Mouse (Mus musculus) MEL (cell line): ENCODE measurements around the gene Wars.

Experiments used
- CTCF ChIP-seq, 3 experiments: IDR thresholded peaks in 2 of 3; conservative IDR thresholded peaks in 1 of 3; 2 replicates each; pipeline ENCODE4 v1.5.1; 2011 to 2012; ENCODE audit warnings: low read length in 3 of 3, low read depth in 2 of 3, mild to moderate bottlenecking in 2 of 3, improper control_type of control experiment in 1 of 3, inconsistent platforms in 1 of 3, mixed read lengths in 1 of 3, moderate library complexity in 1 of 3; ENCODE audit not compliant: control insufficient read depth in 1 of 3, insufficient read depth in 1 of 3, poor library complexity in 1 of 3, severe bottlenecking in 1 of 3
- GATA1 ChIP-seq: IDR thresholded peaks from 2 replicates; pipeline ENCODE4 v1.6.1; 2011; ENCODE audit warnings: low read depth, low read length, improper control_type of control experiment
- HCFC1 ChIP-seq: IDR thresholded peaks from 2 replicates; pipeline ENCODE4 v1.6.1; 2012; ENCODE audit warnings: low read depth, mild to moderate bottlenecking, inconsistent platforms, low read length, improper control_type of control experiment, moderate library complexity
- JUND ChIP-seq: IDR thresholded peaks from 2 replicates; pipeline ENCODE4 v1.6.1; 2011; ENCODE audit warnings: low read depth, mild to moderate bottlenecking, improper control_type of control experiment, low read length
- POLR2A ChIP-seq, 2 experiments: IDR thresholded peaks; 2 replicates each; pipeline ENCODE4 v1.6.1; 2011 to 2012; ENCODE audit warnings: low read length in 2 of 2, mild to moderate bottlenecking in 2 of 2, control low read depth in 1 of 2, improper control_type of control experiment in 1 of 2, low read depth in 1 of 2, moderate library complexity in 1 of 2; ENCODE audit not compliant: control insufficient read depth in 1 of 2, insufficient read depth in 1 of 2, poor library complexity in 1 of 2
- USF1 ChIP-seq: IDR thresholded peaks from 2 replicates; pipeline ENCODE4 v1.6.1; 2014; ENCODE audit warnings: low read depth, mild to moderate bottlenecking, inconsistent platforms, low read length, improper control_type of control experiment, moderate library complexity
- ZKSCAN1 ChIP-seq: IDR thresholded peaks from 2 replicates; pipeline ENCODE4 v1.6.1; 2012; ENCODE audit warnings: low read depth, mild to moderate bottlenecking, inconsistent platforms, low read length, improper control_type of control experiment, moderate library complexity

GRCm38 (mm10) chr12:108882776-108883175 lies 11.2 kb downstream of the Wars start:
- TF ChIP-seq CTCF (IDR thresholded peaks at IDR 0.05 in 2 of 3, conservative IDR thresholded peaks at IDR 0.05 in 1 of 3; ENCODE audit: control insufficient read depth in 1 of 3, insufficient read depth in 1 of 3, low read depth in 2 of 3, low read length in 3 of 3, poor library complexity in 1 of 3, severe bottlenecking in 1 of 3) (no peak), GATA1 (no peak), POLR2A (IDR thresholded peaks at IDR 0.05; ENCODE audit: control insufficient read depth in 1 of 2, insufficient read depth in 1 of 2, low read depth in 1 of 2, low read length in 2 of 2, poor library complexity in 1 of 2) (no peak), HCFC1 (no peak), JUND (no peak), USF1 (no peak), ZKSCAN1 (no peak)
